Mouse (Mus musculus) erythroblast, embryonic 14.5 days (primary cell): Measurements from ENCODE around the gene Stxbp2.

Experiments used
- GATA1 ChIP-seq: IDR thresholded peaks from 2 replicates; pipeline ENCODE4 v1.6.1; 2012; ENCODE audit warnings: low read length, inconsistent platforms, mixed read lengths
- TAL1 ChIP-seq: IDR thresholded peaks from 3 replicates; pipeline ENCODE4 v1.6.1; 2012; ENCODE audit warnings: low read length, inconsistent platforms, mixed read lengths

DNA sequence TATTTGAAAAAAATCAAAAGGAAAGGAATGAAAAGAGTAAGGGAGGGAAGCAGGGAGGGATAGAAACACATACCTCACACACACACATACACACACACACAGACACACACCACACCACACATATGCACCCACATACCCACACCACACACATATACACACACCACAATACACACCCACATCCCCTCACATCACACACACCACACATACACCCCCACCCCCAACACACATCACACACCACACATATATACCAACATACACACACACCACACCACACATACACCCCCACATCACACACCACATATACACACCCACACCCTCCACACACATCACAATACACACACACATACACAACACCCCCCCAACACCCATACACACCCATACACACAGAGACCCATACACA lies 53.8 kb downstream of the Stxbp2 start:
- no peak for TF ChIP-seq GATA1
- no peak for TF ChIP-seq TAL1
